Mouse (Mus musculus) neural tube, embryonic 14.5 days (tissue): ENCODE measurements at regions not wholly inside any gene's neighbourhood (a gene's known extent, or its start where the extent isn't known, plus 50 kb on each side); places are given as distances from the start of the nearest gene placed in this dataset.

ENCODE experiments used
- ATAC-seq: fragments of 200-750 bp; cut with Nextera tagmentation; 2 replicates; pipeline ENCODE4 v1.8.0; 2017; ENCODE audit warnings: low read depth, mild to moderate bottlenecking, moderate TSS enrichment, moderate library complexity
- H3K27ac ChIP-seq: fragments of 300-500 bp; sonication (generic); 2 replicates; pipeline ENCODE4 v1.5.1; 2014; ENCODE audit warnings: low read depth, mild to moderate bottlenecking, control low read depth, low read length, moderate library complexity, mixed read lengths
- H3K27me3 ChIP-seq: fragments of 300-500 bp; sonication (generic); 2 replicates; pipeline ENCODE4 v1.6.1; 2014; ENCODE audit warnings: low read length; ENCODE audit not compliant: control insufficient read depth, insufficient read depth
- H3K36me3 ChIP-seq: fragments of 300-500 bp; sonication (generic); 2 replicates; pipeline ENCODE4 v1.6.1; 2014; ENCODE audit warnings: low read length, mixed read lengths; ENCODE audit not compliant: control insufficient read depth, insufficient read depth
- H3K4me1 ChIP-seq: fragments of 300-500 bp; sonication (generic); 2 replicates; pipeline ENCODE4 v1.6.1; 2014; ENCODE audit warnings: low read length; ENCODE audit not compliant: control insufficient read depth, insufficient read depth
- H3K4me2 ChIP-seq: fragments of 300-500 bp; sonication (generic); 2 replicates; pipeline ENCODE4 v1.6.1; 2014; ENCODE audit warnings: mild to moderate bottlenecking, low read depth, low read length, control low read depth
- H3K4me3 ChIP-seq: fragments of 300-500 bp; sonication (generic); 2 replicates; pipeline ENCODE4 v1.5.1; 2014; ENCODE audit warnings: low read depth, low read length, control low read depth, mixed read lengths
- H3K9ac ChIP-seq: fragments of 300-500 bp; sonication (generic); replicated peaks from 2 replicates; pipeline ENCODE4 v1.6.1; 2014; ENCODE audit warnings: low read depth, mild to moderate bottlenecking, control low read depth, low read length, mixed read lengths
- H3K9me3 ChIP-seq: fragments of 300-500 bp; sonication (generic); 2 replicates; pipeline ENCODE4 v1.6.1; 2016; ENCODE audit warnings: low read length; ENCODE audit not compliant: control insufficient read depth
- WGBS: fragments of 180-500 bp; shearing (Covaris S2); extraction: QIAGEN DNeasy Blood & Tissue Kit; methylation state at CpG from one replicate; pipeline ENCODE4 v1.1.7; 2014; 5-methylcytosine and 5-hydroxymethylcytosine counted together

DNA sequence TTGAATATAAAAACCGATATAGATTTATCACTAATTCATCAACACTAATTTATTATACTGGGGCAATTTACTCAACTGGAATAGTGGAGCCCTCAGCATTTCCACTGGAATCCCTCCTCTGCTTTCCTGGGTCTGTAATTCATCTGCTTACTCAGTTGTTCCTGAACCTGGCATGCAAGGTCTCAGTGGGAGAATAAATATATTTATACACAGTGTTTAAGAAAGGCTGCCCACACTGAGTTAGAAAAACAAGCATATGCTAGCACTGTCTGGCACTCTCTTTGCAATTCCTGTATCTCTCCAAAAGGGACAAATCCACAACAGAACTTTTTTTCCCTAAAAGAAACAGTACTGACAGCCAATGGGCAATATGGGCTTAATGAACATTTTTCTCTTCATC lies 100.1 kb upstream of the Gm10192 start:
- no peaks in the 10 kb centered on the region for H3K9me3 ChIP-seq

DNA sequence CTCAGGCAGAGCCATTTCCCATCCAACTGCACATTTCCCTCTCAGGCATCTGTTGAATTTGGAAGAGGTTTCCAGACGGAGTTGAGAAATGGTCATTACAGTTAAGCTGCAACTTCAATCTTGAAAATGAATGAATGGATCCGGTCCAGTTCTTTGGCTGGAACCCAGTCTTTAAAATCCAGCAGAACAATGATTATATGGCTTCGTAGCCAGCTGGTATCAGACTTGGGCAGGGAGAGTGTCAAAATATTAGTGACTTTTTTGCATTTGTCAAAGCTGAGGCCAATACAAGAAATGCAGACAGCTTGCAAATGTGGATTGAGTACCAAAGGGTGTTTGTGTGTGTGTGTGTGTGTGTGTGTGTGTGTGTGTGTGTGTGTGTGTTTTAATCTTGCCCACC lies 99.7 kb upstream of the Gm10192 start:
- 72% methylated on average over 3 of the region's 3 CpGs for WGBS
- H3K27me3 ChIP-seq: no peaks in the 10 kb centered on the region
- H3K9me3 ChIP-seq: no peaks in the 10 kb centered on the region
- ATAC-seq: no peak
- no peak overlapping the region for H3K4me2 ChIP-seq
- H3K4me1 ChIP-seq: no peaks in the 10 kb centered on the region
- no peaks in the 10 kb centered on the region for H3K36me3 ChIP-seq
- H3K9ac ChIP-seq: no peak overlapping the region
- no peak overlapping the region for H3K27ac ChIP-seq
- H3K4me3 ChIP-seq: no peak overlapping the region

More for the DNA sequence above, 100.1 kb upstream of the Gm10192 start:
- Histone ChIP-seq H3K27ac (no peak overlapping the region), H3K36me3 (no peaks in the 10 kb centered on the region), H3K9ac (no peak overlapping the region), H3K4me2 (no peak overlapping the region), H3K27me3 (no peaks in the 10 kb centered on the region), H3K4me3 (no peak overlapping the region), H3K4me1 (no peaks in the 10 kb centered on the region)
- 95% methylated on average over 1 of the region's 1 CpGs for WGBS
- no peak for ATAC-seq

DNA sequence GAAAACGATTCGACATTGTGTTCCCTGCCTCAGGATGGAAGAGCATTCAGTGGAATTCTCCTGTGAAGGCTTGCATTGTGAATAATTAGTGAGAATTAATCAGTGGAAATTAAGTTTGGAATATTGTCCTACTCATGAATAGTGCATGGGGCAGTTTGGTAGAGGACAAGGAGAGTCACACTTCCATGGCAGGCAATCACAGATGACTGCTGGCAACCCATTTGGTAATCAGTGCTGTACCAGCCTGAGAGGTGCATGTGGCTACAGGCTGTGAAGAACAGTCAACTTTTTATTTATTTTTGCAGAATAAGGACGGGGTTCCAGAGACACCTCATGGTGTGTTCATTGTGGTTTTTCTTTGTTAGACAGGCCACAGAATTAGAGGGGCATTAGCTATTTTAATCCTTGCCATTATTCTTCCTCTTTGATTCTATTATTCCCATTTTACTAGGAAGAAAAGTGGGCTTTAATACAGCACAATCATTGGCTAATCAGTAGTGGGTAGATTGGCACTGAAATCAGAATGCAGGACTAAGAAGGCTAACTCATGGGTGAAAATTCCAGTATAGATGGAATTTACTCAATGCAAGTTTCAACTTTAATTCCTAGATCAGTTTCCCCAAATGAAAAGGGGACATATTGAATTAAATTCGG lies 98.3 kb upstream of the Gm10192 start:
- H3K4me3 ChIP-seq: no peak overlapping the region
- no peak for ATAC-seq
- H3K36me3 ChIP-seq: no peaks in the 10 kb centered on the region

DNA sequence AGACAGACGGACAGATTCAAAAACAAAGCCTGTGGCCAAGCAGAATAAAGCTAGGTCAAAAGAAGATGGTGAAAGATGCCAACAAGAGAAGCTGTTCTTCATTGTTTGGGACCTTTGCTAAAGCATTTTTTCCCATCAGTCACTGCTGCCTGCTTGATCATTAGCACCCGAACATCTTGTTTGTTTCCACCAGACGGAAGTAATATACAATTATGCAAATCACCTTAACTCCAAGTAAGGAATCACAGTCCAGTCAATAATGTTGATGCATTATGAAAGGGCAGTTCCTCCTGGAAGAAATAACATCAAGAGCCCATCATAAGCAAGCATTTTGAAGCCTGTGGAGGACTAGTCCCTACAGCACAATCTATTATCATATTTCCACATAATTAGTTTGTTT lies 97.7 kb upstream of the Gm10192 start:
- Histone ChIP-seq H3K36me3 (no peaks in the 10 kb centered on the region), H3K4me1 (no peaks in the 10 kb centered on the region), H3K9me3 (no peaks in the 10 kb centered on the region), H3K27ac (no peak overlapping the region), H3K4me3 (no peak overlapping the region), H3K9ac (no peak overlapping the region), H3K4me2 (no peak overlapping the region), H3K27me3 (no peaks in the 10 kb centered on the region)
- 44% methylated on average over 3 of the region's 3 CpGs for WGBS
- ATAC-seq: no peak

More for the DNA sequence above, 98.3 kb upstream of the Gm10192 start:
- Histone ChIP-seq H3K9me3 (no peaks in the 10 kb centered on the region), H3K4me2 (no peak overlapping the region), H3K27me3 (no peaks in the 10 kb centered on the region), H3K4me1 (no peaks in the 10 kb centered on the region), H3K9ac (no peak overlapping the region), H3K27ac (no peak overlapping the region)
- WGBS: 70% methylated on average over 4 of the region's 4 CpGs

DNA sequence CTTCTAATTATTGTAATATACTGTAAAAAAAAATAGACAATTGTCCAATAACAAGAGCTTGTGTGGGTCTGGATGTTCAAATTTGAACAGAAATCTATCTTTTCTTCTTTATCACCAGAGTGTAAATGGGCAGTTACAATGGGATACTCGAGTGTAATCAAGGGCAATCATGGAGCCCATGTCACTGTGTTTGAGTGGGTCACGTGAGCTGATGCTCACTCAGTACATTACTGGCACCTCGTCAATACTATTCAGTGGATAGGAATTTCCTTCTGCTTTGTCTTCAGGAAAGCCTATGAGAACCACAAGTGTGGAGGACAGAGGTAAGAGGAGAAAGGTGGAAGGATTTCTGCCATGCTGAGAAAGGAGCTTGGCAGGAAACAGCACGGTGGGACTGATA lies 54.0 kb upstream of the Gm10192 start:
- Histone ChIP-seq H3K4me3 (no peak overlapping the region), H3K9ac (no peak overlapping the region), H3K36me3 (no peaks in the 10 kb centered on the region), H3K9me3 (no peaks in the 10 kb centered on the region), H3K4me1 (no peaks in the 10 kb centered on the region), H3K27me3 (no peaks in the 10 kb centered on the region), H3K4me2 (no peak overlapping the region), H3K27ac (no peak overlapping the region)
- no peak for ATAC-seq
- WGBS: 81% methylated on average over 4 of the region's 4 CpGs

DNA sequence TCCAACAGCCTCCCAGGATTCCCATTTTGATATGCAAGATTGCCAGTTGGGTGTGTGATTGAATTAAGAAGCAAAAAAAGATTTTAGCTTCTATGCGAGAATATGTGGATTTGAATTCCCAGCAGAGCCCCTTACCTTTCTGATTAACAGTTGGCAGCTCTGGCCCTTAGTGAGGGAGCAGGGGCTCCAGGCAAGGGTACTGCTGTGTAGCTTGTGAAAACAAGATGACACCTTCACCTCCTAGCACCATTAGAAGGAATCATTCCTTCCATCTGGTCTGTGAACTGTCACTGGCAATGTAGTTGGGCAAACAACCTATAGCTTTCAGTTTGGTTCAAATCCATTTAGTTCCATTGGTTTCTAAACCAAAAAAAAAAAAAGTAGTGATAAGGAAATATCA lies 53.4 kb upstream of the Gm10192 start:
- Histone ChIP-seq H3K4me2 (no peak overlapping the region), H3K9ac (no peak overlapping the region), H3K36me3 (no peaks in the 10 kb centered on the region), H3K4me1 (no peaks in the 10 kb centered on the region), H3K27ac (no peak overlapping the region), H3K4me3 (no peak overlapping the region), H3K9me3 (no peaks in the 10 kb centered on the region), H3K27me3 (no peaks in the 10 kb centered on the region)
- ATAC-seq: peak; percentile 46; the same call in 1 of the 2 replicates
- WGBS: 53% methylated on average over 1 of the region's 1 CpGs

DNA sequence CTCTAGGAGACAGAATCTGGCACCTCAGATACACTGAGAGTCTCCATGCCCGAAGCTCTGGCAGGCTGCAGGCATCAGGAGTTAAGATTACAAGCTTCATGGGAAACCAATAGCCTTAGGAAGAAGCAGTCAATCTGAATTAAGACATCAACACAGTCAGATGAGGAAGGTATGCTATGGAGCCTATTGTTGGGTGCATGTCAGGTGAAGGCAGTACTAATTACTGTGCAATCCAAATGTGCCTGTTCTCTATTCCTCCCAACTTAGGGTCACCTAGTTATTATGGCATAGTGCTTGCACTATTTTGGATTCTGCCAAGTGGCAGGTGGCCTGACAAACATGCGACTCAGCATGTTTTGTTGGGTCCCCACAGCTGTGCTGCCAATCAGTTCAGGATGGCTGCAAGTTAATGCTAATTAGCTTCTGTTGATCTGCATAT lies 53.0 kb upstream of the Gm10192 start:
- Histone ChIP-seq H3K27ac (no peak overlapping the region), H3K4me3 (no peak overlapping the region), H3K9me3 (no peaks in the 10 kb centered on the region), H3K36me3 (no peaks in the 10 kb centered on the region), H3K27me3 (no peaks in the 10 kb centered on the region), H3K4me1 (no peaks in the 10 kb centered on the region), H3K4me2 (no peak overlapping the region), H3K9ac (no peak overlapping the region)
- ATAC-seq: peak; percentile 70; the same call in 1 of the 2 replicates
- 62% methylated on average over 2 of the region's 2 CpGs for whole genome bisulfite sequencing
